Mouse (Mus musculus) ES-E14 (cell line): ENCODE data around the gene Fam83d.

ENCODE experiments used
- HCFC1 ChIP-seq: IDR thresholded peaks from 2 replicates; pipeline ENCODE4 v1.6.1; 2012; ENCODE audit warnings: low read length, inconsistent platforms, borderline replicate concordance; ENCODE audit not compliant: insufficient read depth
- MAFK ChIP-seq: IDR thresholded peaks from 2 replicates; pipeline ENCODE4 v1.6.1; 2014; ENCODE audit warnings: mild to moderate bottlenecking, low read depth, low read length, inconsistent platforms; ENCODE audit not compliant: insufficient read depth

DNA sequence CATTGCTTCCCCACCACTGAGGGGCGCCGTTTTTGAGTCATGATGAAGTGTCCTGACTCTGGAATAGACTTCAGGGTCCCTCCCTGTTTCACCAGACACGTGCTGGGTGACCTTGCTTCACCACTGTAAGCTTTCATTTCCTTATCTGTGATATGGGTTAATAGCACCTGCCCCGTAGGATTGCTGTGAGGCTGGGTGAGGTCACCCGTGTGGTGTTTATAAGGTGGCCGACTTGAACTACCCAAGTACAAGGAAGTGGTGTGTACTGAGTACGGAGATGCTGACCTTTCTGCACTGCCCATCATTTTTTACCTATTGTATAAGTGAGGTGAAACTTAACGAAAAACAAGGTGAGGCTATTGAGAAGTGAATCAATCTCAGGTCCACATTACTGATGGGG is 35.7 kb downstream of the Fam83d start:
- no peak for TF ChIP-seq MAFK
- TF ChIP-seq HCFC1 = no peak
